Mouse (Mus musculus): Measurements from ENCODE around the gene Myo16.

GRCm38 (mm10) chr8:10123412-10123811 lies 30.3 kb upstream of the Myo16 start:
- TF ChIP-seq CTCF (IDR thresholded peaks at IDR 0.05; ENCODE audit: low read depth, low read length) = no peak
- no peak for TF ChIP-seq EP300 (IDR thresholded peaks at IDR 0.05; ENCODE audit: insufficient read depth, low read depth, low read length)

Measured in ES-Bruce4 (cell line).